Mouse (Mus musculus): ENCODE measurements around the gene Naglu. TPM values are rescaled to one million over a fixed set of nuclear protein-coding genes. Genes with fewer than 3 reads are reported as not detected.

The Naglu gene
- 1 to 10 TPM; 8.8 to 9.1 TPM for total RNA-seq (2021)

DNA sequence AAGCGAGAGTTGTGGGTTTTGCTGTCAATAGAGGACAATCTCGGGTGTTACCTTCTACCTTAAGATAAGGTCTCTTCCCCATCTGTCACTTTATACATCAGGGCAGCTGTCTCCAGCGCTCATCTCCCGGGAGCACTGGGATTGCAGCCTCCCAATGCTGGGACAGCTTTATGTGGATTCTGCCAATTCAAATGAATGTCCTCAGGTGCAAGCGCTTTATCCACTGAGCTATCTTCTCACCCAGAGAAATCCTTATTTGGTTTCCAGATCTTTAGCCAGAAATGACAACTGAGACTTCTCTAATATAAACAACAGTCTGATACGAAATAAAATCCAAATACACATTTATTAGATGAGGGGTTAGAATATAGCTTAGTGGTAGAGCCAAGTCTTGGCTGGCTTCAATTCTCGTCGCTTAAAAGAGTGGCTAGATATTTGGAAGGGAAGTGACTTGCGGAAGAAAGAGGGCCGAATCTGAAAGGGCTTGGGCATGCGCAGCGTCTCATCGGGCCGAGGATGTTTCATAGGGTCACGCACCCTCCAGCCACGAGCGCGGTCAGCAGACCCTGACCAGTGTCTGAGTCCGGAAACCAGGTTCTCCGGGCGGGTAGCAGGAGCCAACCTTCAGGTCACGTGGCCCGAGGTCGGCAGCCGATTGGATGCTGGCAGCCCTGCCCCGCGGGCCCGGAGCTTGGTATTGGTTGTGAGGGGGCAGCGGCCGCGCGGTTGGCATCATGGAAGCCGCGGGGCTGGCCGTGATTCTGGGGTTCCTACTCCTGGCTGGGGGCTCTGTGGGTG lies at the start of gene Naglu:
Gene Naglu (plus strand): TSS at position 622 of the 798 bp plus-strand sequence.
- peak; percentile 94 to 95 for DNase-seq (ENCODE audit: low spot score in 2 of 2)
- intact Hi-C loops (cut with DNase I) = loop anchor here (5.0 kb wide), 1 partner anchor 182 kb away; no protein-coding TSS in a partner anchor

DNA sequence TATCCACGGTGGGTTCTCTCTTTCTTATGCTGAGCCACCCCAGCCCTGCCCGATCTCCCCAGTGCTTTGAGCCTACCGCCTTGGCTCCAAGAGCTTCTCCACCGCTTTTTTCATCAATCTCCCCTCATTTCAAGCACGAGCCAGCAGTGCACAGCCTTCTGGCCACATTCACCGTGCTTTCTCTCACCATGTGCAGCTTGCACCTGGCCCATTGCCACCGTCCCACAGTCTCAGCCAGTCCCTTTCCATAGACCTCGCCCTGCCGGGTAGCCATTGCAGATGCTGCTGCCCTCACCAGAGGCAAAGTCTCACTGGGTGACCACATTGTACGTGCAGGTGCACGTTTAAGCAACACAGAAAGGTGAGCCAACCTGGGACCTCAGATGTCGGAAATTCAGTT lies 46.4 kb upstream of the Naglu start:
- intact Hi-C loops (cut with DNase I) = no loop called here
- no peak for DNase-seq (ENCODE audit: low spot score in 2 of 2)

DNA sequence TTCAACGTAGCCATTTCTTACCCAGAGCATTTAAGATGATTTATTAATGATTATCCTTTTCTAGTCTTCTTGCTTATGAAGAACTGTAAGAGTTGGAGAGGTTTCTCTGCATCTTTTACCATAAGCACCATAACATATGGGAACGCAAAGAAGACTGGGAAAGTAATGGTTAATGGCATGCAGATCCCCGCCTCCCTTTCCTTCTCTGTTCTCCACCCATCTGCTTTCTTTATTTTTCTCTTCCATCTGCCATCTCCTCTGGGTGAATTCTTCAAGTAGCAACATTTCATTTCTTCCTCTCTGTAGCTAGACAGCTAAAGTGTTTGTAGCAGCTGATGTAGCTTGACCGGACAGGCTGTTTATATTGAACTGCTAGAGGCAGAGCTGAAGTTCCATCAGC lies 45.8 kb upstream of the Naglu start:
- no peak for DNase-seq (ENCODE audit: low spot score in 2 of 2)
- intact Hi-C loops (cut with DNase I) = no loop called here

DNA sequence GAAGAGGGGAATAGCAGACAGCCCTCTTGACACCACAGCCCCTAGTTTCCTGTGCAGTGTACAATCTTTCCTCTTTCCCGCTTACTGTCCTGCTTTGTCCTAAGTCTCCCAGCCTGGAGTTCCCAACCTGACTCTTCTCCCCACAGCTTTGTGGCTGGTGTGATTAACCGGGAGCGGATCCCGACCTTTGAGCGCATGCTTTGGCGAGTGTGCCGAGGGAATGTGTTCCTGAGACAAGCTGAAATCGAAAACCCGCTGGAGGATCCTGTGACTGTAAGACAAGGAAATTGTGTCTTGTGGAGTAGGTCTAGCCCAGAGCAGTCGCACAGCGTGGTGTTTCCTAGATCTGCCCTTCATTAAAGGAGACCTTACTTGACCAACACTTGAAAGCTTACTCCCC lies 42.7 kb upstream of the Naglu start:
- intact Hi-C loops (cut with DNase I) = no loop called here
- no peak for DNase-seq (ENCODE audit: low spot score in 2 of 2)

DNA sequence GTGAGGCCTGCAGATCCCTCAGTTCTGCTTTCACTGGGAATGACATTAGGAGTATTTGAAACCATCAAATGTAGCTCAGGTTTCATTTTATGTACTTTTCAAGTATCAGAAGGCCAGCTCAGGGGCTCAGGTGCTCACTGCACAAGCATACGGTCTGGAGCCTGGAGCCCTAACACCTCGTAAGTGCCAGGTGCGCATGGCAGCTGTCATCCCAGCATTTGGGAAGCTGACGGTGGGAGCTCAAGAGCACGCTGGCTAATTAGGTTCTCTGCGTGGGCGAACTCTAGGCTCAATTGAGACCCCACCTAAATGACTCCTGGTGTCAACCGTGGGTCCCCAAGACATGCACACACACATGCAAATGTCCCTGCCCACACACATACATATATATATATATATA lies 40.5 kb upstream of the Naglu start:
- no peak for DNase-seq (ENCODE audit: low spot score in 2 of 2)
- intact Hi-C loops (cut with DNase I) = no loop called here

DNA sequence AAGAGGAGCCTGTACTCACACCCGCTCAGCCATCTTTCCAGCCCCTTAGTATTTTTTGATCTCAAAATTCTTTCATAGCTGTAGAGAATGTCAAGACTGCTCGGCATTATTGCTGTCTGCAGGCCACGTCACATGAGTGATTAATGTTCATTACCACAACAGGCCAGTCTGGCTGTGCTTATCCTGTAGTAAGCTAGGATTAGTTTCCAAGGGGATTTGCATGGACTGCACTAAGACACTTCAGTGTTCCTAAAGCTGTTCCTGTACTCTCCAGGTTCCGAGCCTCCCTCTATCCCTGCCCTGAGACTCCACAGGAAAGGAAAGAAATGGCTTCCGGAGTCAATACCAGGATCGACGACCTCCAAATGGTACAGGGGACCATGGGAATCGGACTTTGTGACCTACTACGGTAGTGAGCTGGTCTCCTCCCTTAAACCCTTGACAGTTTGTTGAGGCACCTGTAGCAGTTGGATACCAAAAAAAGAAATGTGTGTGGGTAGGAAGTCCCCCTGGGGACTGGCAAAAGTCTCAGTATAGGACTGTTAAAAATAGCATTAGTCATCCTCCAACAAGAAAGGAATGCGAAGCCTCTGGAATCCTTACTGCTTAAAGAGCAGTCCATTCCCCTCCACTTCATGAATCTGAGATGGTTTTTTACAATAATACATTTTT lies 39.5 kb upstream of the Naglu start:
- no peak for DNase-seq (ENCODE audit: low spot score in 2 of 2)
- intact Hi-C loops (cut with DNase I) = no loop called here

DNA sequence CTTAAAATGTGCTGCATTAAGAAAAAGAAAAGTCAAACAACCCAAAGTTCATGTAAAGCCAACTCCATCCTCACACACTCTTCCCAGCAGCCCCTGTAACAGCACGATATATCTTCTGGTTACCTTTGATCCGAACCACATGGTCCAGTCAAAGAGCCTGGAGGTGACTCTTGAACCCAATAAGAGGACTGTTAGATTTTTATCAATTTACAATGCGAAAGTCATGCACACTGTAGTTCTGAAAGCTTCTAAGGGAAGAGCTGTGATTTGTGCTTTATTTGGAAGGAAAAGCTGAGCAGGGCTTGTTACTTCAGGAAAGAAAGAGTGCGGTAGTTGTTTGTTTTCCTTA lies 39.0 kb upstream of the Naglu start:
- no peak for DNase-seq (ENCODE audit: low spot score in 2 of 2)
- intact Hi-C loops (cut with DNase I) = no loop called here

DNA sequence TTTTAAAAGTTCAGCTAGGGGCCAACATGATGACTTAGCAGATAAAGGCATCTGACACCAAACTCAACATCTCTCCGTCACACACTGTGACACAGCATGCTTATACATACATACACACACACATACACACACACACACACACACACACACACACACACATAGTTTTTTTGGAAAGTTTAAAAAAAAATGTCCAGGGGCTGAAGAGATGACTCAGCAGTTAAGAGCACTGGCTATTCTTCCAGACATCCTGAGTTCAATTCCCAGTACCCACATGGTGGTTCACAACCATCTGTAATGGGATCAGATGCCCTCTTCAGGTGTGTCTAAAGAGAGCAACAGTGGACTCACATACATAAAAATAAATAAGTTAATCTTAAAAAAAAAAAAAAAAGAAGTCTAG lies 38.3 kb upstream of the Naglu start:
- DNase-seq (ENCODE audit: low spot score in 2 of 2) = no peak

DNA sequence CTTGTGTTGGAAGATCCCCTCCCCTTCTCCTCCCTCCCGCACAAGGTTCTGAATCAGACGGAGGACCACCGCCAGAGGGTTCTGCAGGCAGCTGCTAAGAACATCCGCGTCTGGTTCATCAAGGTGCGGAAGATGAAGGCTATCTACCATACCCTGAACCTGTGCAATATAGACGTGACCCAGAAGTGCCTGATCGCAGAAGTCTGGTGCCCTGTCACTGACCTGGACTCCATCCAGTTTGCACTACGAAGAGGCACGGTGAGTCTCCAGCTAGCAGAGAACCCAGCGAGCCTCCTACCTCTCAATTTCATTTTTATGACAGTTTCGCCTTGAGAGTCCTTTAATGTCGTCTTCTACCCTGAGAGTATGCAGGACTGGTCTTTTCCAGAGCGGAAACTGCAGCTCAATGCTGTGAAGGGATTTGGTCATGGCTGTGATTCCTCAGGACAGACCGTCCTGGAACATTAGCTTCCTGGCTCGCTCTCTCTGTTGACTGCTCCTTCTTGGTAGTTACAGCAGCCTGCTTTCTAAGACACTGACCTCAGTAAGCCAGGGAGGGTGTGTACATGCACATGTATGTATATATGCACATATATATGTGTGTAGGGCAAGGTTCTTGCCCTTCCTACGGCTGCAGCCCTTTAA lies 35.8 kb upstream of the Naglu start:
- DNase-seq (ENCODE audit: low spot score in 2 of 2) = no peak

More for the DNA sequence above, 38.3 kb upstream of the Naglu start:
- intact Hi-C loops (cut with DNase I) = no loop called here

DNA sequence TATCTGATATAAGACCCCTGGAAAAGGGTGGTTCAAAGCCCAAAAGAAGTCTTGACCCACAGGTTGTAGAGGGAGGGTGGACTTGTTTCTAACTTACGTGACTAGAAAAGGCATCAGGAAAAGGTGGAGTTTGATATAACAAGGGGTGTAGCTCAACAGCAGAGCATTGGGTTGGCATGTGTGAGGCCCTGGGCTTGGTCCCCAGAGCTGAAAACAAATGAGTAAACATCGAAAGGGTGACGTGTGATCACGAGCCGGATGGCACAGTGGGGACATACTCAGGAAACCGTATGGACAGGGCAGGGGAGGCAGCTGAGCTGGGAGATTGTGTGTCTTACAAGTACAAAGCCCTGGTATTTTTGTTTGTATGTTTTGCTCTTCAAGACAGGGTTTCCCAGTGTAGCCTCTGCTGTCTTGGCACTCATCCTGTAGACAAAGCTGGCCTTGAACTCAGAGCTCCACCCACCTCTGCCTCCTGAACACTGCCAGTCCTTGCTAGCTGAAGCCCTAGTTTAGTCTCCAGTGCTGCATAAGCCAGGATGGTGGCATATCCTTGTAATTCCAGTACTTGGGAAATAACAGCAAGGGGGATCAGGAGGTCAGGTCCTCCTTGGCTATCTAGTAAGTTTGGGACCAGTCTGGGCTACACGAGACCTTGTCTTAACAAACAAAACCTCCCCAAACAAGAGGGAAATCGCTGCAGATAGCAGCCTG lies 35.0 kb upstream of the Naglu start:
- DNase-seq (ENCODE audit: low spot score in 2 of 2) = no peak
- intact Hi-C loops (cut with DNase I) = no loop called here

More for the DNA sequence above, 35.8 kb upstream of the Naglu start:
- intact Hi-C loops (cut with DNase I) = no loop called here

DNA sequence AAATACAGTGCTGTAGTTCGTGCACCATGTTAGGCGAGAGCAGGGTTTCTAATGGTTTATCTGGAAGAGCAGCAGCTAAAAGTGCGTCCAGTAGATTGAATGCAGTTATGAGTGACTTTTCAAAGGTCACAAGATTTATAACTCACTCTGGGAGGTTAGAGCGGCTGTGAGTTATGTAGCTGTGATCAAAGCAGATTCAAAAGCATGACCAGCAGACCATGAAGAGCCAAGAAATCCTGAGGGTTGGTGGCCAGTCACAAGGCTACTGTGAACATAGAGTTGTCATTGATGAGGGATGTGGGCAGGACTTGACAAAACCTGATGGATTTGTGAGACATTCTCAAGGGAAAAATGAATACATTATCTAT lies 34.5 kb upstream of the Naglu start:
- intact Hi-C loops (cut with DNase I) = no loop called here
- DNase-seq (ENCODE audit: low spot score in 2 of 2) = no peak

DNA sequence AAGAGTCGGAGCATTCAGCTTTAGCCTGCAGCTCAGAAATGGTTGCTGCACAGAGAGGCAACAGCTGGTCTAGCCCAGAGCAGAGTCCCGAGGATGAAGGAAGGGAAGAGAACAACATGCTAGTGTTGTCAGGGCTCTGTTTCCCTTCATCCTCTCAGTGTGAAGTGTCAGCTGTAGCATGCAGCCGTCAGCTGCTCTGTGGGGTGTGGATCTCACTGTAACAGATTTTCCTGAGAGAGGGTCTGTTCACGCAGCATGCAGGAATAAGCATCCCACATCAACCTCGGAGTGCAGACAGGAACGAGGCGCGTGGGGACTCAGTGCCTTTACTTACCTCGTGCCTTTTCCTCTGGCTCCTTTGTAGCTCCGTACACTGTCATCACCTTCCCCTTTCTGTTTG lies 32.0 kb upstream of the Naglu start:
- intact Hi-C loops (cut with DNase I) = no loop called here
- no peak for DNase-seq (ENCODE audit: low spot score in 2 of 2)

DNA sequence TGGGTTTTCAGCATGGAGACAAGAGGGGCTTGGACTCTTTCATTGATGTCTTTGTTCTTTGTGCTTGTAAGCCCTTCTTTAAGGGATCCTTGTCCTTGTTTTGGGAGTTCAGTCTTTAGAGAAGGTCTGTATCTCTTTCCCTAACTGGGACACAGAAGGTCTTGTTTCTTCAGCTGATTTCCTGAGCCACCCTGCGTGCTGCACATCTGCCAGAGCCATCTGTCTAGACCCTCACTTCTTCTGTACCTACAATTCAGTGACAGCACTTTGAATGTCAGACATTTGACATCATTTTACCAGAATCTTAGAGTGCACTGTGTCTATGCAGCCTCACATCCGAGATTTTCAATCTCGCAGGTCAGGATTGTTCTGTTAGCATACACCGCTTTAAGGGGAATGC lies 24.0 kb upstream of the Naglu start:
- intact Hi-C loops (cut with DNase I) = no loop called here
- DNase-seq (ENCODE audit: low spot score in 2 of 2) = no peak

DNA sequence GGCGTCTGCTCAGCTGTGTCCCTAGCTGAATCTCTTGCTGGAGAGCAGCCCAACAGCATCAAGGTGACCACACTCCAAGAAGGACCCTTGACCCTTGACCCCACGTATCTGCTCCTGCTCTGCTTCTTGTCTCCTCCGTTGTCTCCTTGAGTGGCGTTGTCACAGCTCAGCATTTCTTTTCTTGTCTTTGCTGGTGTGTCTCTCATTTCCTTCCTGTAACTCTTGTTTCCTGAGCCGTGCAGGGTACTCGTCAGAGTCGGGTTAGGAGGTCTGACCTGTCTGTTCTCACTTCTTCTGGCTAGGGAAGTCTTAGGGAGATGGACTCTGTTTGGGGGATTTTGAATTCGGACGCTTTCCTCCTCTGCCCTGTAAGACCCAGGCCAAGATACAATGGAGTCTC lies 23.4 kb upstream of the Naglu start:
- intact Hi-C loops (cut with DNase I) = no loop called here

DNA sequence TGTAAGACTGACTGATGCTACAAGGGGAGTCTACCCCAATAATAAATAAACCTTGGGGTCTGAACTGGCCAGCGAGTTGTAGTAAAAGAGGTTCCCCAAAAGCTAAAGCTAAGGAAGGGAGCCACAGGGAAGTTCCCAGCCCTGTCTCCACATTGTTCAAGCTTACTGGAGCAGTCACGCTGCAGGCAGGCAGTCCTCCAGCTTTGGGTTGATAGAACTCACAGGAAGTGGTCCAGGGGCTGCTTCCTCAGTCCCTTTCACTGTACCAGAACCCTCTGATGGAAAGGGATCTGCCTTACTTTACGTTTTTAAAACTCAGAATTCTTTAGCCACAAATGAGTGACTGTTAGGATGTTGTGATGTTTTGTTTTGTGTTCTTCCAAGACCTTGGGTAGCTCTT lies 22.3 kb upstream of the Naglu start:
- DNase-seq (ENCODE audit: low spot score in 2 of 2) = no peak
- intact Hi-C loops (cut with DNase I) = no loop called here

More for the DNA sequence above, 23.4 kb upstream of the Naglu start:
- no peak for DNase-seq (ENCODE audit: low spot score in 2 of 2)

DNA sequence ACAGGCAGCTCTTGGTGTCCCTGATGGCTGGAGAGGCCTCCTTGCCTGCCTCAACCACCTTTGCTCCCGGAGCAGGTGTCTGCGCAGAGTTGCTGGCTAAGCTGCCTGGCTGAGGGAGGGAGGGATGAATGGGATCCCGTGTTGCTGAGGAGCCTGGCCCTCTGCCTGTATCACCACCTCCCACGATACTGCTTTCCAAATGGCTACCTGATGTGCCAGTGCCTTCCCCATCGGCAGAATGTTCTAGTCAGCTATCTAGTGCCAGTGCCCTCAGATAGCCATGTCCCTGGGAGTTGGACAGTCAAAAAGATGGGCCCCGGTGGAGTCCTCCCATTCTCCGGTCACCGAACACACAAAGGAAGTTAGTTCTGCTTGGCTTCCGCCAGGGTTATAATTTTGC lies 19.5 kb upstream of the Naglu start:
- intact Hi-C loops (cut with DNase I) = loop anchor here (5.0 kb wide), 1 partner anchor 38 kb away; no protein-coding TSS in a partner anchor
- DNase-seq (ENCODE audit: low spot score in 2 of 2) = peak in 1 of 2 experiments; percentile 59

DNA sequence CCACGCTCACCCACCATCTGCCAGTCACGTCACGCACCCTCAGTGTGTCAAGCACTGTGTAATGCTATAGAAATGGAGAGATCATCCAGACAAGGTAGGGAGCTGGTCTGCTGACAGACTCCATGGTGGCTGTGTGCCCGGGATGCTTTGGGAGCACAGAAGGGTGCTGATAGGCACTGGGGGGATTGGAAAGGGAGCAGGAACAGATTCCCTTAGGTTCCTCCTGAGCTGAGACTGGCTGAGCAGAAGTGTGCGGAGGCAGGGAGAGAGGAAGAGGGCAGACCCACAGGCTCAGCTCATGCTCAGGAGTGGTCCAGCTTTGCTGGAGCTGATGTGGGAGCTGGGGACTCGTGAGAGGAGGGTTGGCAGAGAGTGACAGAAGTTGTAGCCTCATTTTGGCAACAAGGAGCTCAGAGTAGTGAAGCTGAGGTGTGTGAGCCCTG lies 18.7 kb upstream of the Naglu start:
- DNase-seq (ENCODE audit: low spot score in 2 of 2) = peak in 1 of 2 experiments; percentile 59
- intact Hi-C loops (cut with DNase I) = loop anchor here (5.0 kb wide), 1 partner anchor 39 kb away; no protein-coding TSS in a partner anchor

DNA sequence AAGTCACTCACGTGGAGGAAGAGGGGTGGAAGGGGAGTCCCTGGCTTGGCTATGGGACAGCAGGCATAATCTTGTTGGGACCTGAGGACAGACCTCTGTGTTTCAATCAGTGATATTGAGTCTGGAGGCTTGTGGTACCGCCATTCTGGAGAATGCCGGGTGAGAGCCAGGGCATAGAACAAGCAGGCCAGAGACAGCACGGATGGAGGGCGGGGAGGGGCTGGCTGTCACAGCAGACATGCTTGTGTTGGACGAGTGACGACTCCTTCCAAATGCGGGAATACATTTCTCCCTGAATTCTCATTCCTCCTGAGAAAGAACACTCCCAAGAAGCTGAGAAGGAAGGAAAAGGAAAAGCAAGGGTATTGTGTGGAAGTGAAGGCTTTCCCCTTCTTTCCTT lies 18.2 kb upstream of the Naglu start:
- intact Hi-C loops (cut with DNase I) = loop anchor here (5.0 kb wide), 1 partner anchor 39 kb away; no protein-coding TSS in a partner anchor
- DNase-seq (ENCODE audit: low spot score in 2 of 2) = no peak

DNA sequence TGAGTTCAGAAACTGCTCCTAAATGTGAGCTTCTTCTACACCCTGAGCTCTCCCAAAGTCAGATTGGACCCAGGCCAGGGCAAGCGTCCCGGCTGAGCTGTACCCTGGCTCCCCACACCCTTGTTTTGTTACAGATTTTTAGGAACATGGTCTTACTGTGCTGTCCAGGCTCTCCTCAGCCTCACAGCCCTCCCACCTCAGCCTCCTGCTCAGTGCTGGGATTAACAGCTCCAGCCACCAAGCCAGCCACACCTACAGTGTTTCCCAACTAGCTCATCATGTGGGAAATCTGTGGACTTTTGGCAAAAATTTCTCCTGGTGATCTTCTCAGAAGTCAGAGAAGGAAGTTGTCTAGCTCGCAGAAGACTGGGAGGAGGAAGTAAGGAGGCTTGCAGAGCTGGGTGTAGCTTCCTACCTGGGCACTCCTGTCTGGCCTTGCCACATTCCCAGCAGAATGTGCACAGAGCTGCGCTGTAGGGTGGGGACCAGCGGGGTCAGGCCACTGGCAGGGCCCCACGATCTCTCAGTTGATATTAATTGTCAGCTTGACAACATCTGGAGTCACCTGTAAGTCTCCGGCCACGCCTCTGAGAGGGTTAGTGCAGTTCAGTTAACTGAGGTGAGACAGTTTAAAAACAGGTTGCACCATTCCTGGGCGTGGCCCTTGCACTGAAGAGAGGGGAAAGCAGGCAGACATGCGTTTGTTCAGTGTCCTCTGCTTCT lies 16.9 kb upstream of the Naglu start:
- intact Hi-C loops (cut with DNase I) = loop anchor here (5.0 kb wide), 1 partner anchor 41 kb away; no protein-coding TSS in a partner anchor
- DNase-seq (ENCODE audit: low spot score in 2 of 2) = no peak
